Mouse (Mus musculus): ENCODE measurements around the gene Asb1. TPM values are rescaled to one million over a fixed set of nuclear protein-coding genes. Genes with fewer than 3 reads are reported as not detected.
A peak's percentile ranks its signal among the peaks of the same experiment; 100 is the strongest.

The Asb1 gene
- polyA plus RNA-seq, 1 experiment from 2014 or later = 6.2 TPM

GRCm38 (mm10) chr1:91549073-91549472 lies 8.7 kb downstream of the Asb1 start:
- no peak for DNase-seq (ENCODE audit: low spot score)
- peaks cover 39% of the 10 kb centered on the region for H3K36me3 ChIP-seq (ENCODE audit: control insufficient read depth, insufficient read depth, low read length)
- no peak for ATAC-seq (replicated peaks; ENCODE audit: low FRiP score, low TSS enrichment, low read depth)
- no peak overlapping the region for H3K4me2 ChIP-seq (ENCODE audit: low read length)
- H3K27me3 ChIP-seq (replicated peaks; ENCODE audit: control insufficient read depth, insufficient read depth, low read length) = no peaks in the 10 kb centered on the region
- no peak overlapping the region for H3K9ac ChIP-seq (ENCODE audit: low read length)
- no peaks in the 10 kb centered on the region for H3K9me3 ChIP-seq (ENCODE audit: control insufficient read depth, low read length)
- 78% methylated on average over 2 of the region's 2 CpGs for WGBS
- H3K4me1 ChIP-seq (replicated peaks; ENCODE audit: control insufficient read depth, insufficient read depth, low read length) = no peaks in the 10 kb centered on the region
- H3K27ac ChIP-seq (ENCODE audit: low read depth) = no peak overlapping the region
- H3K4me3 ChIP-seq (ENCODE audit: low read depth, low read length) = no peak overlapping the region

DNA sequence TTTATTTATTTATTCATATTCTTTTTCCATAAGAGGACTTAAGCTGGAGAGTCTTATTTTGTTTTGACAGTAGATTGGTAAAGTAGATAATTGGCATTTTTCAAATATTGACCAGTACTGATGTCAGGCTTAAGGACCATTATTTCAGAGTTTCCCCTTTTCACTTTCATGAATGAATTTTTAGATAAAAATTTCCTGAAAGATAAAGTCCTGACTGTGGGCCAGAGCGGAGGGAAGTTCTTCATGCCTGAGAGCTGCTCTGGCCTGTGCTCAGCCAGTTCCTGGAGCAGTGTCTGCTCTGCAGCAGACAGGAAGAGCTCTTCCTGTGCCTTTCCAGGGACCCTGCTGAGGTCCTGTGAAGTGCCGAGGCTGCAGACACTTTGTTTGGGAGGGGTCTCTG lies 16.8 kb downstream of the Asb1 start:
- 68% methylated on average over 2 of the region's 2 CpGs for WGBS
- Histone ChIP-seq H3K9ac (ENCODE audit: low read length) (no peak overlapping the region), H3K27me3 (replicated peaks; ENCODE audit: control insufficient read depth, insufficient read depth, low read length) (no peaks in the 10 kb centered on the region), H3K27ac (ENCODE audit: low read depth) (no peak overlapping the region), H3K4me1 (replicated peaks; ENCODE audit: control insufficient read depth, insufficient read depth, low read length) (no peaks in the 10 kb centered on the region), H3K36me3 (ENCODE audit: control insufficient read depth, insufficient read depth, low read length) (peaks cover 39% of the 10 kb centered on the region), H3K4me3 (ENCODE audit: low read depth, low read length) (no peak overlapping the region), H3K9me3 (ENCODE audit: control insufficient read depth, low read length) (no peaks in the 10 kb centered on the region), H3K4me2 (ENCODE audit: low read length) (no peak overlapping the region)
- ATAC-seq (replicated peaks; ENCODE audit: low FRiP score, low TSS enrichment, low read depth) = no peak
- DNase-seq (ENCODE audit: low spot score) = no peak

- Histone ChIP-seq H3K27me3 (replicated peaks; ENCODE audit: control insufficient read depth, insufficient read depth, low read length) (no peaks in the 10 kb centered on the region), H3K36me3 (ENCODE audit: control insufficient read depth, insufficient read depth, low read length) (peaks cover 10% of the 10 kb centered on the region; the same call in 1 of the 2 replicates), H3K4me1 (replicated peaks; ENCODE audit: control insufficient read depth, insufficient read depth, low read length) (no peaks in the 10 kb centered on the region), H3K27ac (ENCODE audit: low read depth) (no peak overlapping the region), H3K9me3 (ENCODE audit: control insufficient read depth, low read length) (no peaks in the 10 kb centered on the region), H3K9ac (ENCODE audit: low read length) (no peak overlapping the region), H3K4me2 (ENCODE audit: low read length) (no peak overlapping the region), H3K4me3 (ENCODE audit: low read depth, low read length) (no peak overlapping the region)
- WGBS = 92% methylated on average over 6 of the region's 6 CpGs
- ATAC-seq (replicated peaks; ENCODE audit: low FRiP score, low TSS enrichment, low read depth) (no peak), DNase-seq (ENCODE audit: low spot score) (no peak)
Observed at GRCm38 (mm10) chr1:91561226-91561625, 20.9 kb downstream of the Asb1 start.

- ATAC-seq (replicated peaks; ENCODE audit: low FRiP score, low TSS enrichment, low read depth) (no peak), DNase-seq (ENCODE audit: low spot score) (no peak)
- H3K27me3 ChIP-seq (replicated peaks; ENCODE audit: control insufficient read depth, insufficient read depth, low read length) = no peaks in the 10 kb centered on the region
- H3K4me3 ChIP-seq (ENCODE audit: low read depth, low read length) = no peak overlapping the region
- no peak overlapping the region for H3K4me2 ChIP-seq (ENCODE audit: low read length)
- 83% methylated on average over 4 of the region's 4 CpGs for WGBS
- H3K27ac ChIP-seq (ENCODE audit: low read depth) = no peak overlapping the region
- H3K36me3 ChIP-seq (ENCODE audit: control insufficient read depth, insufficient read depth, low read length) = peaks cover 3% of the 10 kb centered on the region; the same call in 1 of the 2 replicates
- H3K9ac ChIP-seq (ENCODE audit: low read length) = no peak overlapping the region
- no peaks in the 10 kb centered on the region for H3K9me3 ChIP-seq (ENCODE audit: control insufficient read depth, low read length)
- no peaks in the 10 kb centered on the region for H3K4me1 ChIP-seq (replicated peaks; ENCODE audit: control insufficient read depth, insufficient read depth, low read length)
Observed at GRCm38 (mm10) chr1:91562977-91563590, 22.7 kb downstream of the Asb1 start.

- ATAC-seq (replicated peaks; ENCODE audit: low FRiP score, low TSS enrichment, low read depth) (no peak), DNase-seq (ENCODE audit: low spot score) (no peak)
- 66% methylated on average over 3 of the region's 3 CpGs for WGBS
- H3K27me3 ChIP-seq (replicated peaks; ENCODE audit: control insufficient read depth, insufficient read depth, low read length) = no peaks in the 10 kb centered on the region
- no peaks in the 10 kb centered on the region for H3K4me1 ChIP-seq (replicated peaks; ENCODE audit: control insufficient read depth, insufficient read depth, low read length)
- no peaks in the 10 kb centered on the region for H3K36me3 ChIP-seq (ENCODE audit: control insufficient read depth, insufficient read depth, low read length)
- no peak overlapping the region for H3K4me3 ChIP-seq (ENCODE audit: low read depth, low read length)
- no peak overlapping the region for H3K27ac ChIP-seq (ENCODE audit: low read depth)
- H3K4me2 ChIP-seq (ENCODE audit: low read length) = no peak overlapping the region
- H3K9ac ChIP-seq (ENCODE audit: low read length) = no peak overlapping the region
- no peaks in the 10 kb centered on the region for H3K9me3 ChIP-seq (ENCODE audit: control insufficient read depth, low read length)
Observed at GRCm38 (mm10) chr1:91564004-91564403, 23.7 kb downstream of the Asb1 start.

DNA sequence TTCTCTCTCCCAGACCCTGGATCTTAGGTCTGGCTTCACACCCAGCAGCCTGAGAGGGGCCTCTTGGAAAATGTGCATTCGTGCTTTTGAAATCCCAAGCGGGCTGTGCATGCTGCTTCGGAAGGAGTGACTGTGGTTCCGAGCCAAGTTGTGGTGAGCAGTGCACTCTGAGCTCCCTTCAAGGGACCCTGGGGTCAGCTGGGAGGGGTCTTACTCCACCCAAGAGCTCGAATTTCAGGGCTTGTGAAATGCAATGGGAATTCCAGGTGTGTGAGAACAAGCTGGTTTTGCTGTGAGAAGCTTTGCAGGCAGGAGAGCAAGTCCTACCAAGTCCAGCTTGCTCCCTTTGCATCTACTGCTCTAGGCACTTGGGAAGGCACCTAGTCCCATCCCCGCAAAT lies 24.3 kb downstream of the Asb1 start:
- 55% methylated on average over 6 of the region's 6 CpGs for WGBS
- H3K4me2 ChIP-seq (ENCODE audit: low read length) = no peak overlapping the region
- no peak overlapping the region for H3K9ac ChIP-seq (ENCODE audit: low read length)
- DNase-seq (ENCODE audit: low spot score) (no peak), ATAC-seq (replicated peaks; ENCODE audit: low FRiP score, low TSS enrichment, low read depth) (no peak)
- H3K27me3 ChIP-seq (replicated peaks; ENCODE audit: control insufficient read depth, insufficient read depth, low read length) = no peaks in the 10 kb centered on the region
- H3K9me3 ChIP-seq (ENCODE audit: control insufficient read depth, low read length) = no peaks in the 10 kb centered on the region
- H3K36me3 ChIP-seq (ENCODE audit: control insufficient read depth, insufficient read depth, low read length) = no peaks in the 10 kb centered on the region
- no peak overlapping the region for H3K27ac ChIP-seq (ENCODE audit: low read depth)
- H3K4me3 ChIP-seq (ENCODE audit: low read depth, low read length) = no peak overlapping the region
- no peaks in the 10 kb centered on the region for H3K4me1 ChIP-seq (replicated peaks; ENCODE audit: control insufficient read depth, insufficient read depth, low read length)

DNA sequence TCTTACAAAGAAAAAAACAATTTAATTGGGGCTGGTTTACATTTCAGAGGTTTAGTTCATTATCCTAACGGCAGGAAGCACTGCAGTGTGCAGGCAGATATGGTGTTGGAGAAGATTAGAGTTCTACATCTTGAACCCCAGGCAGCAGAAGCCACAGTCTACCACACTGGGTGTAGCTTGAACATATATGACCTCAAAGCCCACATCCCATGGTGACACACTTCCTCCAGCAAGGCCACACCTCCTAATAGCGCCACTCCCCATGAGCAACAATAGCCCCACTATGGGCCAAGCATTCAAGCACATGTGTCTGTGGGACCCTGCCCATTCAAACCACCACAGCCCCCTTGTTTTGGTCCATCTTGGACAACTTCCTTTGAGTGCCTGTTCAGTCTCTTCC lies 26.9 kb downstream of the Asb1 start:
- ATAC-seq (replicated peaks; ENCODE audit: low FRiP score, low TSS enrichment, low read depth) (no peak), DNase-seq (ENCODE audit: low spot score) (no peak)
- 77% methylated on average over 2 of the region's 2 CpGs for WGBS
- Histone ChIP-seq H3K9me3 (ENCODE audit: control insufficient read depth, low read length) (no peaks in the 10 kb centered on the region), H3K27ac (ENCODE audit: low read depth) (no peak overlapping the region), H3K27me3 (replicated peaks; ENCODE audit: control insufficient read depth, insufficient read depth, low read length) (no peaks in the 10 kb centered on the region), H3K4me2 (ENCODE audit: low read length) (no peak overlapping the region), H3K9ac (ENCODE audit: low read length) (no peak overlapping the region), H3K4me1 (replicated peaks; ENCODE audit: control insufficient read depth, insufficient read depth, low read length) (no peaks in the 10 kb centered on the region), H3K4me3 (ENCODE audit: low read depth, low read length) (no peak overlapping the region), H3K36me3 (ENCODE audit: control insufficient read depth, insufficient read depth, low read length) (no peaks in the 10 kb centered on the region)

GRCm38 (mm10) chr1:91572458-91572857 lies 32.1 kb downstream of the Asb1 start:
- Histone ChIP-seq H3K27me3 (replicated peaks; ENCODE audit: control insufficient read depth, insufficient read depth, low read length) (no peaks in the 10 kb centered on the region), H3K4me3 (ENCODE audit: low read depth, low read length) (no peak overlapping the region), H3K4me2 (ENCODE audit: low read length) (no peak overlapping the region), H3K9ac (ENCODE audit: low read length) (no peak overlapping the region), H3K36me3 (ENCODE audit: control insufficient read depth, insufficient read depth, low read length) (no peaks in the 10 kb centered on the region), H3K9me3 (ENCODE audit: control insufficient read depth, low read length) (no peaks in the 10 kb centered on the region), H3K4me1 (replicated peaks; ENCODE audit: control insufficient read depth, insufficient read depth, low read length) (peaks cover 2% of the 10 kb centered on the region; the same call in 1 of the 2 replicates), H3K27ac (ENCODE audit: low read depth) (no peak overlapping the region)
- DNase-seq (ENCODE audit: low spot score) (no peak), ATAC-seq (replicated peaks; ENCODE audit: low FRiP score, low TSS enrichment, low read depth) (no peak)
- WGBS = 75% methylated on average over 10 of the region's 10 CpGs

DNA sequence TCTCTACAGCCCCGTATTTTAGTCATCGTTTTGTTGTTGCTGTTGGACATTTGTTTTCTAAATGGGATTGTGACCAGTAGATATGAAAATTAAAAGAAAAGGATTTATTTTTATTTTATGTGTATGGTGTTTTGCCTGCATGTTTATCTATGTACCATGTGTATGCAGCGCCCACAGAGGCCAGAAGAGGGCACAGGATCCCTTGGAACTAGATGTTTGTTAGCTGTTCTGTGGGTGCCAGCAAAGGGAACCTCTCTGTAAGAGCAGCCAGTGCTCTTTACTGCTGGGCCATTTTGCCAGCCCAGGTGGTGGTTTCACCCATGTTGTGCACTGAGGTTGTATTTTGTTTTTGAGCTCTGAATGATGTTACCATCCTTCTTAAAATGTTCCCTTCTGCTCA lies 33.9 kb downstream of the Asb1 start:
- Histone ChIP-seq H3K4me3 (ENCODE audit: low read depth, low read length) (no peak overlapping the region), H3K4me2 (ENCODE audit: low read length) (no peak overlapping the region), H3K9me3 (ENCODE audit: control insufficient read depth, low read length) (no peaks in the 10 kb centered on the region), H3K4me1 (replicated peaks; ENCODE audit: control insufficient read depth, insufficient read depth, low read length) (peaks cover 16% of the 10 kb centered on the region), H3K9ac (ENCODE audit: low read length) (no peak overlapping the region), H3K36me3 (ENCODE audit: control insufficient read depth, insufficient read depth, low read length) (no peaks in the 10 kb centered on the region), H3K27ac (ENCODE audit: low read depth) (no peak overlapping the region), H3K27me3 (replicated peaks; ENCODE audit: control insufficient read depth, insufficient read depth, low read length) (no peaks in the 10 kb centered on the region)
- DNase-seq (ENCODE audit: low spot score) (peak; percentile 69), ATAC-seq (replicated peaks; ENCODE audit: low FRiP score, low TSS enrichment, low read depth) (no peak)
- WGBS = 66% methylated on average over 3 of the region's 3 CpGs

All from intestine, embryonic 14.5 days (tissue).